Mouse (Mus musculus) lung, postnatal 0 days (tissue): ENCODE measurements around the gene 1700017B05Rik.

Experiments used
- CTCF ChIP-seq: IDR thresholded peaks from 2 replicates; pipeline ENCODE4 v1.5.1; 2016; ENCODE audit warnings: antibody characterized with exemption, mild to moderate bottlenecking
- EP300 ChIP-seq: IDR thresholded peaks from 2 replicates; pipeline ENCODE4 v1.6.1; 2016; ENCODE audit warnings: antibody characterized with exemption, mild to moderate bottlenecking, control low read depth

DNA sequence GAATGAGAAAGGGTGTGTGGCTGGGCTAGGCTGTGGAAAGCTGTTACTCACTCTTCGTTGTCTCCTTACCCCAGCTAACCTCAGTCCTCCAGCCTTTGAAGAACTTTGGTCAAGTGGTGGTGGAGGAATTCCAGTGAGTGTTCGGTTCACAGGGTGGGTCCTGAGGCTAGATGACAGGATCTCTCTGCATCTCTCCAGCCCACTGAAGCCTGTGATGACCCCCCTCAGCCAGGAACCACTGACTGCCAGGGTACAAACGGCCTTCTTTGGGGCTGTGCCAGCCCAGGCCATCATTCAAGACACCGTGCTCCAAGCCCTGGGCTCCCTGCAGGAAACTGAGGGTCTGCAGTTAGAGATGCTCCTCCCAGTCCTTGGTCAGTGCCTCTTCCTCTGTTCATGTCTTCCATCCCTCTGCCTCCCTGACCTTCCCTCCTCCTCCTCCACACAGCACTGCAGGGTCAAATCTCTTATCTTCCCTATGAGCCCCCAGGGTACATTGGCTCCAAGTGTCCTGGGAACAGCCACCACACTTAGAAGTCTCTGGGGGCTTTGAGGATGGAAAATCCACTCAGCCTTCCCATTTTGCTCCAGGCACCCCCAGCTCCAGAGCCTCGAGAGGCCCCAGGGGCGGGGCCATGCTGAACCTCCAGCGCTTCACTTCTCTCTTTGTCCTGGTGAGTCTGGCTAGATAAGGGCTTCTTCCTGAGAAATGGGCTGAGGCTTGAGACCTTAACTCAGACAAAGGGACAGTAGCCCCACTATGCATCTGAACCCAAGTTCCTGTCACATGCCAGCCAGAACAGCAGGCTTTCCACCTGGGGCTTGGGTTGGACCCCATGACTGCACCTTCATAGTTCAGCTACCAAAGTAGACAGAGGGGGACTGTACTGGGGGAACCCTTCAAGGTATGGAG, 14.1 kb downstream of the 1700017B05Rik start:
- TF ChIP-seq CTCF (no peak), EP300 (no peak)
